Mouse (Mus musculus): ENCODE results near the gene Baiap2l1.

The Baiap2l1 gene

DNA sequence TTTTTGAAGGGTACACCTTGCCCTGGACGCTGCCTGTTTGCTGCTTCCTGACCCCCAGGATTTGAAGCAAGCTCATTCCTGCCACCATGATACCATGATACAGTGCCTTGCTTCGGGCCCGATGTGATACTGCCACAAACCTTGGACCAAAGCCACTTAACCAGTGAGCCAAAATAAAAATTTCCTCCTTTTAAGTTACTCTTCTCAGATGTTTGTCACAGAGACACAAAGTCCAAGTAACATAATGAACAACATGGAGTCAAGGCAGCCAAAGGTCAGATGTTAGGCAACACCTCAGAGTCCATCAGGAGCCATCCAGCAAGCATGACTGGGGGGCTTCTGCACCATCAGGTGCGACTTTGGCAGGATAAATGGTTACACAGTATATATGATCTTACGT is 125.4 kb downstream of the Baiap2l1 start:
- in situ Hi-C loops (cut with MboI) = loop anchor here (25.0 kb wide), 1 partner anchor 505 kb away; no protein-coding TSS in a partner anchor

DNA sequence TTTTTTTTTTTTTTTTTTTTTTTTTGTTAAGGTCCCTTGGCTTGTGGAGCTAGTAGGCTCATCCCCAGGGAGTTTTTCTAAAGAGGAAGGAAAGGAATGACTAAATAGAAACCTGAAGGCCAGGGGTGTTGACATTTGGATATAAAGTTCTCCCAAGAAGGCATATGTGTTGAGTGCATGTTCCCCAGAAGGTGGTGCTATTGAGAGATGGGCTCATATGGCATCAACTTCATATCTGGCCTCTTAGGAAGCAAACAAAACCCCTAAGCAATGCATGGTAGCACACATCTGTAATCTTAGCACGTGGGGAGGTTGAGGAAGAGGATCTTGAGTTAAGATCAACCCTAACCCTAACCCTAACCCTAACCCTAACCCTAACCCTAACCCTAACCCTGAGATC is 126.5 kb downstream of the Baiap2l1 start:
- in situ Hi-C loops (cut with MboI) = loop anchor here (25.0 kb wide), 1 partner anchor 506 kb away; no protein-coding TSS in a partner anchor

DNA sequence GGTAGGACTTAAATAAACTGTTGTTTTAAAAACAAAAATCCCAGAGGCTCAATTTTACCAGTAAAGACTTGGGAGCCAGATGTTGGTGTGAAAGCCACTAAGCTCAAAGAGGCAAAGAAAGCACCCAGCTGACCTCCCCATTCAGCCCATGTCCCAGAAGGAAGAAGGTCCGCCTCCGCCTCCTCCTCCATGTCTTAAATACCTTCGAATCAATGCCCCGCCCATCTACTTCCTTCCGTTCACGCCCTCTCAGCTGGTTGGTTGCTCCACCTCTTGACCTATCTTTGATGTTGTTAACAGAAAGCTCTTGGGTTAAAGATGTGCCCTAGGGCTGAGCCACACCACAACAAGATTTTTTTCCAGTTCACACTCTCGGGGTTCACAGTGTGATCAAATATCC is 127.7 kb downstream of the Baiap2l1 start:
- in situ Hi-C loops (cut with MboI) = loop anchor here (25.0 kb wide), 1 partner anchor 507 kb away; no protein-coding TSS in a partner anchor

DNA sequence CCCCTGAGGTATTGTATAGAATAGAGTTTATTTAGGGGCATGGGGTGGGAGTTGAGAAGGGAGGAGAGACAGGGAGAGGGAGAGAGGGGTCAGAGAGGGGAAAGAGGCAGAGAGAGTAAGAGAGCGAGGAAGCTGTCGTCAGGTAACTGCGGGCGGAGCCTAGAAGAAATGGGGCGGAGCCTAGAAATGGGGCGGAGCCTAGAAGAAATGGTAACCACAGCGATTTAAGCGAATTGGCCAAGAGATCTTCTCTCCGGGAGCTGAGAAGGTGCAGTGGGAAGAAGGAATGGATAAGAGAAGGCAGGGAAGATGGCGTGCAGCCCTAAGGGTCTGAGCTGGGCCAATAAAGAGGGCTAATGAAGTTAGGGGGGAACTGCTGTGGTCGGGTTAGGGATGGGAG is 131.7 kb downstream of the Baiap2l1 start:
- in situ Hi-C loops (cut with MboI) = loop anchor here (10.0 to 25.0 kb wide), 2 partner anchors 149 to 511 kb away; no protein-coding TSS in a partner anchor

DNA sequence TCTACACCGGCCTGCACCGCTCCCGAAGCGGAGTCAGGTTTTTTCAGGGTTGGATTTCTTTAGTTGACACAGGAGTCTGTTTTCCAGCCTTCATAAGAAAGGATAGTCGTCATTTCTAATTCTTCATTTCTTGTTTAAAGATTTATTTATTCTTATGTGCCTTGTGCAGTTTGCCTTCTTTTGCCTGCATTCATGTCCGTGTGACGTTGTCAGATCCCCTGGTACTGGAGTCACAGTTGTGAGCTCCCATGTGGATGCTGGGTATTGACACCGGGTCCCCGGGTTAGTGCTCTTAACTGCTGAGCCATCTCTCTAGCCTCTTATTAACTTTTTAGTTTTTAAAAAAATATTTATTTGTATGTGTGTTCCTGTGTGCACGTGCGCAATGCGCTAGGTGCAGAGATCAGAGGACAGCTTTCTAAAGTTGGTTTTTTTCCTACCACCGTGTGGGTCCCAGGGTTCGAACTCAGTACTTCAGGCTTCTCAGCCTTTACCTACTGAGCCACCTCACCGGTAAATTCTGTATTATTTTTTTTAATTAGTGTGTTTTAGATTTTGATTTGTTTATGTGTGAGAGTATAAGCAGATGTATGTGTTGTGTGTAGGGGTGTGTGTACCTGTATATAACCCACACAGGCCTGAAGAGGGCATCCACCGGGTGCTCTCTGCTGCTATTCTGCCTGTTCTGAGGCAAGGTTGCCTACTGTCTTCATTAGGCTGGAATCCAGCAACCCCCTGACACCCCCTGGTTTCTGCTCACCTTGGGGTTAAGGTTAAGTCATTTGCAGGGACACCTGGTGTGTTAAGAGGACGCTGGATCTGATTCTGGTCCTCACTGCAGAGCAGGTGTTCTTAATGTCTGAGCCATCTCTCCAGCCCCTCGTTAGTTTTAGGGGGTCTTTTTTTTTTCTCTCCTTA is 133.8 kb downstream of the Baiap2l1 start:
- in situ Hi-C loops (cut with MboI) = loop anchor here (10.0 kb wide), 1 partner anchor 151 kb away; no protein-coding TSS in a partner anchor

DNA sequence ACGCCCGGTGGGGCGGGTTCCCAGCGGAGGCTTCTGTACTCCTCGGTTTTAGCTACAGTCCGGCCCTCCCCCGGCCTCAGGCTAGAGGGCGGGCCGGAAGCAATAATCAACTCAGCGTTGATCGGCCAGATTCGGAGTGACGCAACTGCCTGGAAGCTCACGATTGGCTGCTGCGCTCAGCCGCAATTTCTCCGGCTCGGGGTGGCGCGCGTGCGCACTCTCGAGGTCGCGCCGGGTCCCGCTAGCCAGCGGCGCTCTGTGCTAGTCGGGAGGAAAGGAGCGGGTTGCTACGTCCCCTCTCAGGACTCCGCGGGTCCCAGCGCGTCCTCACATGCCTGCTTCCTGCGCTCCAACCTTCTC is 134.4 kb downstream of the Baiap2l1 start, which contains the start of gene Tecpr1:
Tecpr1 (minus strand) TSS at position 113 of the 360 bp plus-strand sequence.
- in situ Hi-C loops (cut with MboI) = loop anchor here (10.0 kb wide), 1 partner anchor 151 kb away; no protein-coding TSS in a partner anchor

DNA sequence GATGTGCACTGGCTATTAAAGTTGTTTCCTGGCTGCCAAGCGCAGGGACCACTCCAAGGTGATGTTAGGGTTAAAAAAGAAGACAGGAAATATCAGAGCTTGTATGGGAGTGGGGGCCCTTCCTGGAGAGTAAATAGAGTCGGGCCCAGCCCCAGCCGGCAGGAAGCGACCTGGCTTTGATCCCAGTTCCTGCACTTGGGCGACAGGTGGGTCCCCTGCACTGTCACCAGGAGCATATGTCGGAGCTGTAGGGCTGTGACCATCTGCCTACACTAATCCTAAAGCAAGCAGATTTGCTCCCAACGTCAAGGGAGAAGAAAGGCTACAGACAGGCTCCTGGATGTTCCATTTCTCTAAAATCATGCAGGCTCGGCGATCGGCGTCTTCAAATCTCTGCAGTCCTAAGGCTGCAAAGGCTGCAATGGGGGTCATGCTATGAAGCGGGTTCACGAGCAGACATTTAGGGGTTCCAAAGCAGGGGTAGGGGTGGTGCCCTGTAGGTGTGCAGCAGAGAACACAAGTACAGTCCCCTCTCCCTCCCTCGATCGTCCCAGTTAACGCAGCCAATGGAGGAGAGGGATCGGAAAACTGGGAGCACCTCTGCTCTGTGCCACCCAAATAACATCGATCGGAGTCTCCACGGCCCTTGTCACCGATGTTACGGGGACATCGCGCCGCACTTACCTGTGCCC is 135.0 kb downstream of the Baiap2l1 start:
- in situ Hi-C loops (cut with MboI) = loop anchor here (10.0 kb wide), 1 partner anchor 152 kb away; no protein-coding TSS in a partner anchor

DNA sequence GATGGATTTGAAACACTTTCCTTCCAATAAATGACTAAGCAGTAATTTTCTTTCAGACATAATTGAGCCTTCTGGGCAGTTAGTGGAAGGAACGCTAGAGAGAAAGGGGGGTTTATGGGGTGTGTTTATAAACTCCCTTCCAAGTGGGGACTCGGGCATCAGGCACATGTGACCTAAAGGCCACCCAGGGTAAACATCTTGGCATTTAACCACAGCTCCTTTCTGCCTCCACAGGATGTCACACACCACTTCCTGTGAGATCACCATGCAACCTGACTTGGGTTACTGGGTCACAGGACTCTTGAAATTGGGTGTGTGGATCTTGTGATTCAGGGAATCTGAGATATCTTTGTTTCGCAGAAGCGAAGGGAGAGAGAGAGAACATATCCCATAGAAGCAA is 136.6 kb downstream of the Baiap2l1 start:
- in situ Hi-C loops (cut with MboI) = loop anchor here (10.0 kb wide), 1 partner anchor 153 kb away; no protein-coding TSS in a partner anchor

DNA sequence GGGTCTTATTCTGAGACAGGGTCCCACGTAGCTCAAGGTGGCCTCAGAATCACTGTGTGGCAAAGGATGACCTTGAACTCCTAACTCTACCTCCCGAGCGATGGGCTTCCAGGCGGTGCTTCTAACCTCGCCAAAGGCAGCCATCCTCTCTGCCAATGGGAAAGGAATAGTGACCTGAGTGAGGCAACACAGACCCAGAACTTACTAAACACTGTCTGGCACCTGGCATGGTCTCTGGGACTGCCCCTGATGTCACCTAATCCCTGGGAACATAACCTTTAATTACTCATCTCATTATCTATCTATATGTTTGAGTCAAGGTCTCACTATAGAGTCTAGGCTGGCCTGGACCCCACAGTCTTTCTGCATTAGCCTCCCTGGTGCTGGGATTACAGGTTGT is 138.0 kb downstream of the Baiap2l1 start:
- in situ Hi-C loops (cut with MboI) = loop anchor here (10.0 kb wide), 1 partner anchor 155 kb away; no protein-coding TSS in a partner anchor

DNA sequence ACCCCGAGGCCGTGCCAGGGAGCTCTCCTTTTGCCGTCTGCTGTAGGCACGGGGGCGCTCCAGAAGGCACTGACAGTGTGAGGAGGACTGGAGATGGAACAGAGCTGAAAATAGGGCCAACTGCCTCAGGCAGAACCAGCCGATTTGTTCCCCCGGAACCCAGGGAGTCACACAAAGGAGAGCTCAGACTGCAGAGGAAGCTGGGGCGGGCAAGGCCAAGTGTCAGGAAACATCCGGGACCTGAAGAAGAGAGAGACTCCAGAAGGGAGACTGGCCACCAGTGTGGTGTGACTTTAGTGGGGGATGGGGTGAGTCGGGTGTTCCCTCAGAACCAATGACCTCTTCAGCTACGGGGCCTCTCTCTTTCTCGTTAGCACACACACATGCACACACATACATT is 138.6 kb downstream of the Baiap2l1 start:
- in situ Hi-C loops (cut with MboI) = no loop called here

DNA sequence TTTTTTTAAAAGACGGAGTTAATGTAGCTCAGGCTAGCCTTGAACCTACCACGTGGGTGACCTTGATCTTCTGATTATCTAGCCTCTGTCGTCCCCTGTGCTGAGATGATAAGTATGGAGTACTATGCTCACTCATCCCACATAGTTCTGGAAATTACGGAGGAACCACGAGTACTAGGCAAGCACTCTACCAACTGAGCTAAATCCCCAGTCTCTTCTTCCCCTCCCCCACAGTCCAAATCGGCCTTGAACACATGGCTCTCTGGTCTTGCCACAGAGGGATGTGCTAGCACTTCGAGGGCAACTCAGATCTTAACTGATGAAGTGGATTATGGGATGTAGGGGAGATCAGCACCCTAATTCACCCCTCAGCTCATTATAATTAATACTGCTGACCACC is 139.9 kb downstream of the Baiap2l1 start:
- in situ Hi-C loops (cut with MboI) = no loop called here

DNA sequence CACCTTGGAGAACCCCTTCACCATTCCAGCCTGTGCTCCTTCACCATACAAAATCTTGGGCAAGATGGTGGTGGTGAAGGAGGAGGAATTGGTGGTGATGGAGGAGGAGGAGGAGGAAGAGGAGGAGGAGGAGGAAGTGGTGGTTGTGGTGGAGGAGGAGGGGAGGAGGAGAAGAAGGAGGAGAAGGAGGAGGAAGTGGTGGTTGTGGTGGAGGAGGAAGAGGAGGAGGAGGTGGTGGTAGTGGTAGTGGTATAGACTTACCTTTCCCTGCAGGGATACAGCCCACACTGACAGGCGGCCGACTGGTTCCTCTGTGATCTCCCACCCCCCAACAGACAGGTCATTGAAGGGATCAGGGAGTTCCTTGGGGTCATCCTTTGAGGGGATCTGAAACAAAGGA is 141.9 kb downstream of the Baiap2l1 start:
- in situ Hi-C loops (cut with MboI) = no loop called here
